Mouse (Mus musculus): Measurements from ENCODE around the gene Spink4.

GRCm38 (mm10) chr4:40872129-40872528, 47.7 kb upstream of the Spink4 start:
- no peak for TF ChIP-seq CTCF (IDR thresholded peaks at IDR 0.05; ENCODE audit: control insufficient read depth, insufficient read depth, insufficient read length)
- TF ChIP-seq MAX (IDR thresholded peaks at IDR 0.05), result no peak
- no peak for TF ChIP-seq USF1 (IDR thresholded peaks at IDR 0.05; ENCODE audit: low read depth)

Measured in C2C12 (cell line).